Mouse (Mus musculus) ES-Bruce4 (cell line): ENCODE measurements around the gene Hoxd8.

Experiments used
- CTCF ChIP-seq: IDR thresholded peaks from one replicate; pipeline ENCODE4 v1.8.1; 2011; ENCODE audit warnings: low read depth, low read length
- EP300 ChIP-seq: IDR thresholded peaks from 2 replicates; pipeline ENCODE4 v1.6.1; 2011; ENCODE audit warnings: low read depth, low read length; ENCODE audit not compliant: insufficient read depth
- POLR2A ChIP-seq: IDR thresholded peaks from one replicate; pipeline ENCODE4 v1.8.1; 2011; ENCODE audit warnings: low read length; ENCODE audit not compliant: insufficient read depth

DNA sequence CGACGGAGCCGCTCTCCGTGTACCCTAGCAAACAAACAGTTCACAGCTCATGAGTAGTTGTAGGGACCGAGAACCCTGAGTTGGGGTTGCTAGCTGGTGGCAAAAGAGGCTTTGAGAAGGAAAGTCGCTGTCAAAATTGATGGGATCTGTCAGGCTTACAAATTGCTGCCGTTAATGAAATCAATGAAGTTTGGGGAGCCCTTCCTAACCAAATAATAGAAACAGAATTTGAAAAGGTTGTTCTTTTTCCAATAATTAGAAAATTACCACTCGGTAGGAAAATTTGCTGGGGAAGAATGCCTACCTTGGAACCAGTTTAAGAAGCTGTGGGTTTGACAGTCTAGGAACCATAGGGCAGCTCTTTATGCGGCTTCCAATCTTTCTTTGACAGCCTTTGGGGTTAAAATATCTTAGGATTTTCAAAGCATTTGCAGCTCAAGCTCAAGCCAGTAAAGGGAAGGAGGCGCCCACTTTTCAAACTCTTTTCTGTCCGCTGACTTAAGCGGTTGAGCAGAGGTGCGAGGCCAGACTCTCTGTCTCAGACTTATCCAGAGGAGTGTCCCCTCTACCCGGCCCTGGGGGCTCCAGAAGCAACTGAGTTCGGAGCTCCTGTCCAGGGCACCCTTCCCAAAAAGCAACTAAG lies 46.3 kb upstream of the Hoxd8 start:
- TF ChIP-seq CTCF, result no peak
- no peak for TF ChIP-seq POLR2A
- TF ChIP-seq EP300, result no peak
